Mouse (Mus musculus): ENCODE data around the gene Tdpoz3. TPM values are rescaled to one million over a fixed set of nuclear protein-coding genes. Genes with fewer than 3 reads are reported as not detected.

The Tdpoz3 gene
- not detected in 2 replicates for polyA plus RNA-seq (2015; fragmentation: Nextera tagmentation; extraction: Ambion mirVana)

DNA sequence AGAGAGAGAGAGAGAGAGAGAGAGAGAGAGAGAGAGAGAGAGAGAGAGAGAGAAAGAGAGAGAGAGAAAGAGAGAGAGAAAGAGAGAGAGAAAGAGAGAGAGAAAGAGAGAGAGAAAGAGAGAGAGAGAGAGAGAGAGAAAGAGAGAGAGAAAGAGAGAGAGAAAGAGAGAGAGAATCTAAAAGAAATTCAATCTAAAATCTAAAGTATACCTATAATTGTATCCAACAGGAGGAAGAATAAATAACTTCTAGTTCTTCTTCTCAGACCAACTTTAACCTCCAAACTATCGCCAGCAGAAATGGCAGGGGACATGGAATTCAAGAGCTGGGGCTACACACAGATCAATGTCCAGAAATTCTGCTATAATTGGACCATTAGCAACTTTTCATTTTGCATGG lies at the start of gene Tdpoz3:
Gene Tdpoz3 (plus strand): TSS at position 301 of the 400 bp plus-strand sequence.

DNA sequence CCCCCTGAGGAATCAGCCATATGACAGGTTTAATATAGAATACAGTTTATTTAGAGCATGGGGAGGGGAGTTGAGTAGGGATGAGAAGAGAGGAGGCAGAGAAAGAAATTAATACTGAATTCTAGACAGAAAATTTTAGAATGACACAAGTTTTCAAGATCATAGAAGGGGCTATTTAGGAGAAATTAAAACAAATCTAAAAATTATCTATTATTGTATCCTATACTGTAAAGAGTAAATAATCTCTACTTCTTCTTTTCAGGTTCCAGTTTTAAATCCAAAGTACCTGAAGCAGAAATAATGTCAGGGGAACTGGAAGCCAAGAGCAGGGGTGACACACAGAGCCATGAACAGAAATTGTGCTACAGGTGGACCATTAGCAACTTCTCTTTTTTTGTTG lies 29.7 kb upstream of the Tdpoz3 start, which contains the start of gene Tdpoz4:
Gene Tdpoz4 (plus strand): TSS at position 301 of the 400 bp plus-strand sequence.

Other genes starting within 250 kb of the Tdpoz3 start
- gene Tdpoz2, start 173.3 kb upstream of the Tdpoz3 start, polyA plus RNA-seq (2015; fragmentation: Nextera tagmentation; extraction: Ambion mirVana): not detected in 2 replicates
- not detected in 2 replicates for gene Tdpoz1, start 149.7 kb upstream of the Tdpoz3 start, polyA plus RNA-seq (2015; fragmentation: Nextera tagmentation; extraction: Ambion mirVana)
- not detected in 2 replicates for gene Gm37596, start 132.9 kb upstream of the Tdpoz3 start, polyA plus RNA-seq (2015; fragmentation: Nextera tagmentation; extraction: Ambion mirVana)
- gene Gm5773, start 53.0 kb upstream of the Tdpoz3 start, polyA plus RNA-seq (2015; fragmentation: Nextera tagmentation; extraction: Ambion mirVana): not detected in 2 replicates
- not detected in 2 replicates for gene Tdpoz4, start 29.6 kb upstream of the Tdpoz3 start, polyA plus RNA-seq (2015; fragmentation: Nextera tagmentation; extraction: Ambion mirVana)
- gene Gm9117, start 117.5 kb downstream of the Tdpoz3 start, polyA plus RNA-seq (2015; fragmentation: Nextera tagmentation; extraction: Ambion mirVana): not detected in 2 replicates
- not detected in 2 replicates for gene Tdpoz5, start 135.3 kb downstream of the Tdpoz3 start, polyA plus RNA-seq (2015; fragmentation: Nextera tagmentation; extraction: Ambion mirVana)
- not detected in 2 replicates for gene Gm9125, start 228.9 kb downstream of the Tdpoz3 start, polyA plus RNA-seq (2015; fragmentation: Nextera tagmentation; extraction: Ambion mirVana)
- gene Gm10697, start 246.6 kb downstream of the Tdpoz3 start, polyA plus RNA-seq (2015; fragmentation: Nextera tagmentation; extraction: Ambion mirVana): not detected in 2 replicates